Mouse (Mus musculus) CH12.LX (cell line): ENCODE measurements at regions not wholly inside any gene's neighbourhood (a gene's known extent, or its start where the extent isn't known, plus 50 kb on each side); places are given as distances from the start of the nearest gene placed in this dataset.

Source experiments
- GABPA ChIP-seq: IDR thresholded peaks from 2 replicates; pipeline ENCODE4 v1.6.1; 2012; ENCODE audit warnings: low read depth, low read length, improper control_type of control experiment, inconsistent platforms; ENCODE audit not compliant: insufficient replicate concordance
- NELFE ChIP-seq: IDR thresholded peaks from 2 replicates; pipeline ENCODE4 v1.6.1; 2011; ENCODE audit warnings: low read depth, low read length, improper control_type of control experiment
- POLR2AphosphoS2 ChIP-seq: IDR thresholded peaks from 2 replicates; pipeline ENCODE4 v1.6.1; 2011; ENCODE audit warnings: low read depth, low read length, improper control_type of control experiment
- TBP ChIP-seq: conservative IDR thresholded peaks from 2 replicates; pipeline ENCODE4 v1.6.1; 2011; ENCODE audit warnings: low read depth, low read length, improper control_type of control experiment

- TF ChIP-seq NELFE, result no peak
- TF ChIP-seq GABPA, result no peak
- TF ChIP-seq POLR2AphosphoS2, result no peak
- TF ChIP-seq TBP, result no peak
These were observed 251.7 kb upstream of the Nr2f2 start for GRCm38 (mm10) chr7:70618270-70618669.
